Mouse (Mus musculus) layer of hippocampus, adult 18-20 months (tissue): Measurements from ENCODE around the gene Zfp114. TPM values are rescaled to one million over a fixed set of nuclear protein-coding genes. Genes with fewer than 3 reads are reported as not detected.

Experiments used
- total RNA-seq, 2 experiments: library from RNA; stranded (reverse); gene quantifications; 2 replicates each; pipeline ENCODE4 v1.2.3; 2021

Zfp114 gene
- total RNA-seq, 2 experiments from 2014 or later: 2.9 to 4.1 TPM

Other genes starting within 250 kb of the Zfp114 start
- not detected for gene Vmn1r179, start 248.1 kb upstream of the Zfp114 start, total RNA-seq
- gene Vmn1r180, start 224.4 kb upstream of the Zfp114 start, total RNA-seq: not detected
- gene Vmn1r181, start 200.4 kb upstream of the Zfp114 start, total RNA-seq: not detected
- gene V1rd19, start 173.4 kb upstream of the Zfp114 start, total RNA-seq: not detected
- not detected for gene Vmn1r183, start 121.8 kb upstream of the Zfp114 start, total RNA-seq
- 10 to 100 TPM; 45.3 to 48.6 TPM for gene Zfp180, start 93.1 kb upstream of the Zfp114 start, total RNA-seq
- gene Zfp112, start 62.7 kb upstream of the Zfp114 start, total RNA-seq: 10 to 100 TPM; 10.6 to 11.2 TPM
- gene Zfp235, start 40.9 kb upstream of the Zfp114 start, total RNA-seq: 10 to 100 TPM; 19.4 to 22.5 TPM
- gene Zfp111, start 36.4 kb downstream of the Zfp114 start, total RNA-seq: 10 to 100 TPM; 13.1 to 13.2 TPM
- 1 to 10 TPM; 9.2 to 10.0 TPM for gene Zfp109, start 62.5 kb downstream of the Zfp114 start, total RNA-seq
- 1 to 10 TPM; 8.0 TPM for gene Zfp108, start 79.7 kb downstream of the Zfp114 start, total RNA-seq
- 10 to 100 TPM; 13.4 to 14.4 TPM for gene Zfp93, start 95.4 kb downstream of the Zfp114 start, total RNA-seq
- gene Zfp61, start 126.2 kb downstream of the Zfp114 start, total RNA-seq: 10 to 100 TPM; 19.8 to 24.9 TPM
- gene Zfp94, start 141.6 kb downstream of the Zfp114 start, total RNA-seq: 10 to 100 TPM; 12.1 to 12.7 TPM
- gene Tescl, start 158.9 kb downstream of the Zfp114 start, total RNA-seq: not detected
- not detected for gene Lypd5, start 174.1 kb downstream of the Zfp114 start, total RNA-seq
- under 1 TPM; 0.36 to 0.72 TPM for gene Kcnn4, start 195.2 kb downstream of the Zfp114 start, total RNA-seq
- 10 to 100 TPM; 33.2 to 34.8 TPM for gene Smg9, start 224.6 kb downstream of the Zfp114 start, total RNA-seq